Mouse (Mus musculus): Measurements from ENCODE around the gene Ripor2.
"Not testable (repeated sequence)": the region's sequence is repeated elsewhere in the genome, so short reads cannot be mapped to it uniquely, and the experiment has no call there.

- TF ChIP-seq EP300, CTCF (IDR thresholded peaks at IDR 0.05): not testable (repeated sequence)
These were observed 189.5 kb downstream of the Ripor2 start for GRCm38 (mm10) chr13:24771482-24771881.
